Mouse (Mus musculus) right cerebral cortex, postnatal 25 days (tissue): Measurements from ENCODE around the gene Hs3st5.

Source experiments
- DNase-seq: peaks from one replicate; pipeline ENCODE4 v3.0.0; 2022

Gene Hs3st5

DNA sequence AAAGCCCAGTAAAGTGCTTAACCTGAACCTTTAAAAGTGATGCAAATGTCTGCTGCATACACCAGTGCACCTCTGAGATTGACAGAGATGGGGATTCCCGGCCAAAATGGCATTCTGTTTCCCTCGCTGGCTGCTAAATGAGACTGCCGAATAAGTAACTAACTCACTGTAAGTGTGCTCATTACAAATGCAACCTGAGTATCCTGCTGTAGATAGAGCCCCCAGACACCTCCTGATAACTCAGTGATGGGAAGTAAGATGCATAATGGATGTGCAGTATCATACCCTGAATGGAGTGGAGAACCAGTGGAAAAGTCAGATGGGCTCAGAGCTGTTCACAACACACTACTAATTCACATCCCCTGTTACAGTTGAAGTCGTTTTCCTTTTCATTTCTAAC lies 298.7 kb downstream of the Hs3st5 start:
- no peak for DNase-seq

DNA sequence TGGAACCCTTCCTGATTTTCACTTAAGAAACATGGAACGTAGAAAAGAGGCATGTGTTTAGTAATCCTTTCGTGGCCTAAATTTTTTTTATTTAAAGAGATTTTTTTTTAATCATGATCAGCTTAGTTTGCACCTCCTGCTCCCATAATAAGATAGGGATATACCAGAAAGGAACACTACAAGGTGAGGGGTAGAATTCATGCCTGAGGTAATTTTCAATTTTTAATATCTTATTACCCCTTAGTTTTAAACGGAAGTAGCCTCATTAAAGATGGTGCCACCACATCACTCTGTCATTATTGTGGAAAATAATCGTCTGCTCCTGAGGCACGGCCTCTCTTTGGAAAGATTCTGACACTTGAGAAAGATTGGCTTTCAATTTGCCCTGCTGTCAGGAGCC lies 299.2 kb downstream of the Hs3st5 start:
- no peak for DNase-seq

DNA sequence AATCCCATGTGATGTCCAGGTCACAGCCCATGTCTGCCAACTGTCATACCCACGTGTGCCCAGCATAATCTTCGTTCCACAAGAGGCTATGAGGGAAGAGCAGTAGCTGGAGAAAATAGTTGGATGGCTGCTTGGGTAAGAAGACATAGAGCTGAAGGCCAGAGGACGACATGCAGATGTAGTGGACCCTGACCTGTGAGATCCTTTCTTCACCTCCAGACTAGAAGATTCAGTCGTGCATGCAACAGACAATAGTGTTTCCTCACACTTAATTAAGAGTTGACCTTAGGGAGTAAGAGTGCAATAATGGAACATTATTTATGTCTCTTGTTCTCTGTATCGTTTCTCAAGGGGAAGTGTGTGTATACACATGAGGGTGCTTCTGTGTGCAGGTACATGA lies 300.4 kb downstream of the Hs3st5 start:
- DNase-seq, result no peak

DNA sequence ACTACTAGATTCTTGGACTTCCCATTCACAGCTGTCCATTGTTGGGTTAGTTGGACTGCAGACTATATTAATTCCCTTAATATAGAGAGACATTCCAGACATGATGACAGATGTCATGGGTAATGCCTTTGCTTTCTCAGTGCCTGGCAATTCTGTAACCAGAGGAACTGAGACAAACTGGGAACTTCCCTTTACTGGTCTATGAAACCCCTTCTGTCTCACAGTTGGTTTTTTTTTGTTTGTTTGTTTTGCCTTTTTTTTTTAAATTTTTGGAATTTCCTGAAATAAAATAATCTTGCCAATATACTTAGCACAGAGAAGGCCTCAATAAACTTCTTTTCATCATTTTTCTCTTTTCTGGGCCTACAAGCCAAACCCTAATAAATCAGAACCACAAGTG lies 312.3 kb downstream of the Hs3st5 start:
- DNase-seq, result no peak

DNA sequence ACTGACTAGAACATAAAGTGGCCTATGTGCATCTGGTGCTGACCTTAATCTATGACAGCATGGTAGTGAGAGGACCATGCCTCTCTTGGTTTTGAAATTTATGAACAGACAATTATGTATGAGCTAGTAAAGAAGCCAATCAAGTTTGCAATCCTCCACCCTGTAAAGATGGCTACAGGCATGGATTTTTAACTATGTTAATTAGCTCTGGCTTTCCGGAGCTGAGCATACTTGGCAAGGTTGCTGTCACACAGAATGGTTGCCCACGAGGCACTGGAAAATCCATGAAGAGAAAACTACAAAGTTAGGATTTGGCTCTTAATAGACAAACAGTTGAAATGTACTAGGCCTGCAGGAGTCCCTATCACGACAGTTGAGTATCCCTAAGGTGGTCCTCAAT lies 322.5 kb downstream of the Hs3st5 start:
- no peak for DNase-seq

DNA sequence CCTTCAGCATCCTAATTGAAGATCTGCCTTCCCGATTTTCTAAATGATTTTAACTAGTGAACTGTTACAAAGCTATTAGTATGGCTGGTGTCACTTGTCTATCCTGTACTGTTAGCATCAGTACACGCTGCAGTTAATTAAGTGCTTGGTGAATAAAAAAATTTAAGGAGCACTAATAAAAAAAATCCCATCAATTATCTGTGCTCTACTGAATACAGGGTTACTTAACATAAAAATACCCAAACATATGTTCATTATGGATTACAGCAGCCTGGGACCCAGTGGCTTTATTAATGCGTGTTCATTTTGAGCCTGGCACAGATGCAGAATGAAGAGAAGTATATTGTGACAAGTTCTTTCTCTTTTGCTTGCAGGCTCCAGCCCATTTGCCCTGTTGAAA lies 325.6 kb downstream of the Hs3st5 start:
- no peak for DNase-seq

DNA sequence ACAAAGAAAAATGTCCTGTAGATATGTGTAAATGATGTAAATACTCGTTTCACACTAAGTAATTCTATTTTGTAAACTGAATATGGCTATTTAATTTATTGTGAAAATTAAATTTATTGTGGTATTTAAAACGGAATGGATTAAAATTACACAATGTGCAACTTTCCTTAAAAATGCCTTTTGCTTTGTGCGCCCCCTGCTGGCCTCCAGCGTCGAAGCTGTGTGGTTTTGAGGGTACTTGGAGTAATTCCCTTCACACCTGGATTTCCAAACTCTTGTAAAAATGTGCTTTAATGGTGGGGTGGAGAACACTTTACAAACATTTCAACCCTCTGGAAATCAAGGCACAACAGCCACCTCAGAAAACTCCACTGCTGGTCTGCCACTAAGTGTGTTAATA lies 327.6 kb downstream of the Hs3st5 start:
- peak; percentile 12 for DNase-seq

DNA sequence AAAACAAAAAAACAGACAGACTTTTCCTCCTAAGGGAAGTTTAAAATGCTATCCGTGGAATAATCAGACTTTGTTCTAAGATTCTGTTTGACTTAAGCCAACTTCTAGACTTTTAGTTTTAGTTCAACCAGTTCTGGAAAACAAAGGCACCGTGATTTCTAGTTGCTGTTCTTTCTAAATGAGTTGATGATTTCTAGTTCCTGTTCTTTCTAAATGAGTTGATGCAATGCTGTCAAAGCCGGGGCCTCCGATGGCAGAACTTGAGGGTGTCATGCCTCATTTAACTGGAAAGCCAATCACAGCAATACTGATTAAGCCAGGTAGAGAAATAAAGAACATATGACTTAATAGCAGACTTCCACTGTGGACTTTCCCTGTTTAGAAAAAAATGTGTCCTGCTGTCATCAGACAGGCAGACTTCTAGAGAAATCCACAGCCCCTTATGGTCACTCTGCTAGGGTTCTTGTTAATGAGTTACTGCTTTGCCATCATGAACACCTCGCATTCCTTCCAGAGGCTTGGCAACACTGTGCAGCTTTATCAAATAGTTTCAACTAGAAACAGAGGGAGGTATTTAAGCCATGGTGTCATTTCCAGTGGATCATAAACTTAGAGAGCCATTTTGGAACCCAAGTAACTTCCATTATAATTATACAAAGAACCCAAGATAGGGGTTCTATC lies 329.4 kb downstream of the Hs3st5 start:
- no peak for DNase-seq

DNA sequence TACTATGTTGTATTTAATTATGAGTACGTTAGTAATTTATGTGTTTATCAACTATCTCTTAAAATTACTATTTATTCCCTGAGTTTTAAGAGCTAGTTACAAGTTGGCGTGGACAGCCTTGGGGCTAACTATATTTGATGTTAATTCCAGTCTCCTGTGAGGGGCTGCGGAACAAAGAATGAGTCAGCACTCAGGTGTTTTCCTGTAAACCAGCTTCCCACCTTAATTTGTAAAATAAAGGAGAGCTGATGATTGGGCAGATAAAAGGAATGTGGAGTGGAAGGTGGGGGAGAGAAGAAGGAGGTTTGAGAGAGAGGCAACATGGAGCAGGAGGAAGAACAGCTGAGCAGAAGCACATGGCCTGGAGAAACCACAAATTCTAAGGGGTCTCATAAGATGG lies 343.6 kb downstream of the Hs3st5 start:
- no peak for DNase-seq

DNA sequence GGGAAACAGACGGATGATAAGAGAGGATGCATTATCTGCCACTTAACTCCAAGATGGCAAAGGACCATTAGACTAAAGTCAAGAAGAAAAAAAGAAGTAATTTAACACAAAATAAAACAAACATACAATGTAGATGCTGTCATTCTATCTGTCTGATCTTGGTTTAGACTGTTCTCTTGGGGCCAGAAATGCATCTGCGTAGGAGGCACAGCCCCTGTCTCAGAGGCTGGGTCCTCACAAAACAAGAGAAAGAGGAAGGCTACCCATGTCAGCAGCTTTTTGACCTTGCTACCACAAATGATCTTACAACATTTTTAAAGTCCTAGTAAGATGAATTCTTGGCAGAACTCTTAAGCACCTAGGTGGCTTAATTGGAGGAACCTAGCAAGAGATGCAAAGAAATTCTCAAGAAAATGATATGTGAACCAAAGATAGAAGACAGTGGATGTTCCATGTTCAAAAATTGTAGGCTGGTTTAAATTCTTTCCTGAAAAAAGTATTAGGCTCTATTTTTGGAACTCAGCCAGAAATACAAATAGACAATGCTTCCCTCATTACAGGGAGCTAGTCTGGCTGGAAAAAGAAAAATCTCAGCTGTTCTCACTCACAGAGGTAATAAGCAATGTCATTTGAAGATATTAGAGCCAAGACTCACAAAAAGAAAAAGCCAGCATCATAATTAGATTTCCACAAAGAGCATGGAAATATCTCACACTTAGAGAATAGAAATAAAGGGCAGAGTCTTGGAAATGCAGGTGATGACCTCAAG lies 355.7 kb downstream of the Hs3st5 start:
- no peak for DNase-seq
